Mouse (Mus musculus) megakaryocyte, adult 5-6 weeks (primary cell): Measurements from ENCODE around the gene Grik5. TPM values are rescaled to one million over a fixed set of nuclear protein-coding genes. Genes with fewer than 3 reads are reported as not detected.

ENCODE experiments used
- total RNA-seq, 2 experiments: library from RNA; stranded (forward) in 1 of 2; stranded (reverse) in 1 of 2; fragments of 153-499, 151-499 nt in 1 of 2; fragments of 221-1000, 200-1000 nt in 1 of 2; gene quantifications; 2 replicates each; pipeline versions ENCODE4 v1.2.3 to v1.2.4; 2015 to 2017

The Grik5 gene
- total RNA-seq, 2 experiments from 2014 or later: 1.1 to 2.6 TPM

Other genes with a start within 250 kb of the Grik5 start
- gene Gm9844, start 210.1 kb downstream of the Grik5 start, total RNA-seq (2015): 9.6 and 10.0 TPM in 2 replicates
- gene Gm9844, start 210.1 kb downstream of the Grik5 start, total RNA-seq (2017): 40.8 and 73.5 TPM in 2 replicates
- not detected in 2 replicates for gene Lypd4, start 202.4 kb downstream of the Grik5 start, total RNA-seq (2015)
- not detected in 2 replicates for gene Lypd4, start 202.4 kb downstream of the Grik5 start, total RNA-seq (2017)
- gene Dmrtc2, start 202.3 kb downstream of the Grik5 start, total RNA-seq (2015): not detected in 2 replicates
- not detected in 2 replicates for gene Dmrtc2, start 202.3 kb downstream of the Grik5 start, total RNA-seq (2017)
- gene Rps19, start 188.0 kb downstream of the Grik5 start, total RNA-seq (2015): 1,493 and 1,909 TPM in 2 replicates
- 575 and 756 TPM in 2 replicates for gene Rps19, start 188.0 kb downstream of the Grik5 start, total RNA-seq (2017)
- gene Cd79a, start 175.0 kb downstream of the Grik5 start, total RNA-seq (2015): 0.64 and 1.0 TPM in 2 replicates
- gene Cd79a, start 175.0 kb downstream of the Grik5 start, total RNA-seq (2017): 0.18 and 0.24 TPM in 2 replicates
- 142 and 156 TPM in 2 replicates for gene Arhgef1, start 169.4 kb downstream of the Grik5 start, total RNA-seq (2015)
- 116 and 142 TPM in 2 replicates for gene Arhgef1, start 169.4 kb downstream of the Grik5 start, total RNA-seq (2017)
- not detected in 2 replicates for gene Gm4881, start 127.9 kb downstream of the Grik5 start, total RNA-seq (2015)
- gene Gm4881, start 127.9 kb downstream of the Grik5 start, total RNA-seq (2017): not detected in 2 replicates
- 85.5 and 102 TPM in 2 replicates for gene Rabac1, start 99.6 kb downstream of the Grik5 start, total RNA-seq (2015)
- 73.1 and 79.3 TPM in 2 replicates for gene Rabac1, start 99.6 kb downstream of the Grik5 start, total RNA-seq (2017)
- 126 and 128 TPM in 2 replicates for gene Atp1a3, start 66.4 kb downstream of the Grik5 start, total RNA-seq (2015)
- gene Atp1a3, start 66.4 kb downstream of the Grik5 start, total RNA-seq (2017): 61.6 and 106 TPM in 2 replicates
- gene Zfp574, start 221 bp upstream of the Grik5 start, total RNA-seq (2015): 6.7 and 6.8 TPM in 2 replicates
- 6.8 and 7.2 TPM in 2 replicates for gene Zfp574, start 221 bp upstream of the Grik5 start, total RNA-seq (2017)
- gene Pou2f2, start 107.4 kb upstream of the Grik5 start, total RNA-seq (2015): 30.1 and 31.6 TPM in 2 replicates
- gene Pou2f2, start 107.4 kb upstream of the Grik5 start, total RNA-seq (2017): 5.2 and 6.1 TPM in 2 replicates
- gene Dedd2, start 148.3 kb upstream of the Grik5 start, total RNA-seq (2015): 14.5 and 19.7 TPM in 2 replicates
- gene Dedd2, start 148.3 kb upstream of the Grik5 start, total RNA-seq (2017): 17.8 and 18.8 TPM in 2 replicates
- gene Zfp526, start 149.1 kb upstream of the Grik5 start, total RNA-seq (2015): 7.2 and 7.6 TPM in 2 replicates
- 5.2 and 8.3 TPM in 2 replicates for gene Zfp526, start 149.1 kb upstream of the Grik5 start, total RNA-seq (2017)
- gene Gsk3a, start 165.5 kb upstream of the Grik5 start, total RNA-seq (2015): 90.1 and 90.2 TPM in 2 replicates
- 58.7 and 60.8 TPM in 2 replicates for gene Gsk3a, start 165.5 kb upstream of the Grik5 start, total RNA-seq (2017)
- 4.9 and 6.5 TPM in 2 replicates for gene Erf, start 178.4 kb upstream of the Grik5 start, total RNA-seq (2015)
- gene Erf, start 178.4 kb upstream of the Grik5 start, total RNA-seq (2017): 2.6 and 5.3 TPM in 2 replicates
- 166 and 174 TPM in 2 replicates for gene Cic, start 195.4 kb upstream of the Grik5 start, total RNA-seq (2015)
- gene Cic, start 195.4 kb upstream of the Grik5 start, total RNA-seq (2017): 55.5 and 84.2 TPM in 2 replicates
- 7.7 and 15.9 TPM in 2 replicates for gene Pafah1b3, start 225.6 kb upstream of the Grik5 start, total RNA-seq (2015)
- gene Pafah1b3, start 225.6 kb upstream of the Grik5 start, total RNA-seq (2017): 7.7 and 14.6 TPM in 2 replicates
- not detected in 2 replicates for gene Prr19, start 229.1 kb upstream of the Grik5 start, total RNA-seq (2015)
- not detected in 2 replicates for gene Prr19, start 229.1 kb upstream of the Grik5 start, total RNA-seq (2017)
- not detected in 2 replicates for gene Tmem145, start 233.8 kb upstream of the Grik5 start, total RNA-seq (2015)
- not detected in 2 replicates for gene Tmem145, start 233.8 kb upstream of the Grik5 start, total RNA-seq (2017)
- 1.0 and 1.1 TPM in 2 replicates for gene Megf8, start 244.8 kb upstream of the Grik5 start, total RNA-seq (2015)
- 1.3 and 2.1 TPM in 2 replicates for gene Megf8, start 244.8 kb upstream of the Grik5 start, total RNA-seq (2017)